Mouse (Mus musculus) G1E (cell line): ENCODE measurements around the gene Gm49342.

Experiments
- CTCF ChIP-seq: IDR thresholded peaks from 2 replicates; pipeline ENCODE4 v1.5.1; 2012; ENCODE audit warnings: low read depth, low read length, inconsistent platforms, mixed read lengths
- GATA1 ChIP-seq: IDR thresholded peaks from 2 replicates; pipeline ENCODE4 v1.6.1; 2012; ENCODE audit warnings: borderline replicate concordance, low read length, inconsistent platforms, mixed read lengths
- GATA2 ChIP-seq: IDR thresholded peaks from 2 replicates; pipeline ENCODE4 v1.6.1; 2012; ENCODE audit warnings: low read depth, low read length, inconsistent platforms, borderline replicate concordance
- POLR2AphosphoS5 ChIP-seq: IDR thresholded peaks from 2 replicates; pipeline ENCODE4 v1.6.1; 2012; ENCODE audit warnings: low read depth, low read length, inconsistent platforms; ENCODE audit not compliant: insufficient replicate concordance
- TAL1 ChIP-seq: conservative IDR thresholded peaks from 2 replicates; pipeline ENCODE4 v1.6.1; 2012; ENCODE audit warnings: low read depth, low read length, inconsistent platforms, mixed read lengths

- TF ChIP-seq CTCF (no peak), GATA1 (no peak), TAL1 (no peak), POLR2AphosphoS5 (no peak), GATA2 (no peak)
Observed at GRCm38 (mm10) chr14:50895985-50896746, 48.2 kb upstream of the Gm49342 start.
